Mouse (Mus musculus) liver, postnatal 0 days (tissue): ENCODE measurements at regions not wholly inside any gene's neighbourhood (a gene's known extent, or its start where the extent isn't known, plus 50 kb on each side); places are given as distances from the start of the nearest gene placed in this dataset.

Experiments
- CTCF ChIP-seq: sonication (generic); IDR thresholded peaks from 2 replicates; pipeline ENCODE4 v1.5.1; 2016; ENCODE audit warnings: antibody characterized with exemption, low read depth
- EP300 ChIP-seq: IDR thresholded peaks from 2 replicates; pipeline ENCODE4 v1.6.1; 2016; ENCODE audit warnings: antibody characterized with exemption, low read depth, mild to moderate bottlenecking

DNA sequence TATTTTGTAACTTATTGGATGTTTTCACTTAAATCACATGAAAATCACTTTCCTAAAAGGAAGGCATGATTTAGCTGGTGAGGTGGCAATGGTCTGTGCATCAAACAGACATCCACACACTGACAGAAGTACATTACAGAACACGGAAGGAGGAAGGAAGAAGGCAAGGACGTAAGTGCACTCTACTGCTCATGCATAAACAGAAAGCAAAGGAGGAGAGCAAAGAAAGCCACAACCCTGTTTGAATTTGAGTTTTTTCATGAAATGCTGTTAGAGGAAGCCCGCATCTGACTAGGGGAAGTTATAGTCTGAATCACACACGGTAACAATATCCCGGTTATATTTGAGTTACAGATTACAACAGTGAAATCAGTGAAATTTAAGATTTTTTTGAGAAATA lies 208.4 kb downstream of the Gm11146 start:
- TF ChIP-seq CTCF (no peak), EP300 (no peak)
